Mouse (Mus musculus) liver, postnatal 0 days (tissue): ENCODE data around the gene As3mt. TPM values are rescaled to one million over a fixed set of nuclear protein-coding genes. Genes with fewer than 3 reads are reported as not detected.
"Not testable (repeated sequence)": the region's sequence is repeated elsewhere in the genome, so short reads cannot be mapped to it uniquely, and the experiment has no call there.

Source experiments
- ATAC-seq: fragments of 200-750 bp; cut with Nextera tagmentation; 2 replicates; pipeline ENCODE4 v1.8.0; 2017; ENCODE audit warnings: mild to moderate bottlenecking, moderate library complexity
- DNase-seq: peaks from one replicate; pipeline ENCODE4 v3.0.0-alpha.2; 2016
- H3K27ac ChIP-seq: fragments of 300-500 bp; sonication (generic); 2 replicates; pipeline ENCODE4 v1.5.1; 2014; ENCODE audit warnings: antibody characterized with exemption, moderate library complexity, mild to moderate bottlenecking, low read depth
- H3K27me3 ChIP-seq: fragments of 300-500 bp; sonication (generic); 2 replicates; pipeline ENCODE4 v1.6.1; 2014; ENCODE audit warnings: low read length, control low read depth, mixed read lengths; ENCODE audit not compliant: insufficient read depth
- H3K36me3 ChIP-seq: fragments of 300-500 bp; sonication (generic); replicated peaks from 2 replicates; pipeline ENCODE4 v1.6.1; 2014; ENCODE audit warnings: mild to moderate bottlenecking, control low read depth, low read length, moderate library complexity, mixed read lengths; ENCODE audit not compliant: insufficient read depth
- H3K4me1 ChIP-seq: fragments of 300-500 bp; sonication (generic); 2 replicates; pipeline ENCODE4 v1.6.1; 2014; ENCODE audit warnings: antibody characterized with exemption, mild to moderate bottlenecking, control low read depth; ENCODE audit not compliant: insufficient read depth
- H3K4me2 ChIP-seq: fragments of 300-500 bp; sonication (generic); 2 replicates; pipeline ENCODE4 v1.6.1; 2014; ENCODE audit warnings: low read depth, mild to moderate bottlenecking, low read length, moderate library complexity, mixed read lengths
- H3K4me3 ChIP-seq: fragments of 300-500 bp; sonication (generic); 2 replicates; pipeline ENCODE4 v1.5.1; 2014; ENCODE audit warnings: low read depth, low read length
- H3K9ac ChIP-seq: fragments of 300-500 bp; sonication (generic); replicated peaks from 2 replicates; pipeline ENCODE4 v1.6.1; 2014; ENCODE audit warnings: mild to moderate bottlenecking, moderate library complexity
- H3K9me3 ChIP-seq: fragments of 300-500 bp; sonication (generic); 2 replicates; pipeline ENCODE4 v1.6.1; 2016; ENCODE audit warnings: mild to moderate bottlenecking, control low read depth, low read length, mixed read lengths
- CTCF ChIP-seq: sonication (generic); IDR thresholded peaks from 2 replicates; pipeline ENCODE4 v1.5.1; 2016; ENCODE audit warnings: antibody characterized with exemption, low read depth
- EP300 ChIP-seq: IDR thresholded peaks from 2 replicates; pipeline ENCODE4 v1.6.1; 2016; ENCODE audit warnings: antibody characterized with exemption, low read depth, mild to moderate bottlenecking
- WGBS: fragments of 180-500 bp; shearing (Covaris S2); extraction: QIAGEN DNeasy Blood & Tissue Kit; methylation state at CpG from one replicate; pipeline ENCODE4 v1.1.7; 2014; ENCODE audit not compliant: insufficient replicate concordance; 5-methylcytosine and 5-hydroxymethylcytosine counted together
- polyA plus RNA-seq: library from polyadenylated mRNA; unstranded; fragments of >200 nt; fragmentation: Nextera tagmentation; extraction: Ambion mirVana; gene quantifications from 2 replicates; pipeline ENCODE4 v1.2.1, GENCODE M21; 2015

Gene As3mt
- polyA plus RNA-seq, 1 experiment from 2014 or later: 28.4 TPM

DNA sequence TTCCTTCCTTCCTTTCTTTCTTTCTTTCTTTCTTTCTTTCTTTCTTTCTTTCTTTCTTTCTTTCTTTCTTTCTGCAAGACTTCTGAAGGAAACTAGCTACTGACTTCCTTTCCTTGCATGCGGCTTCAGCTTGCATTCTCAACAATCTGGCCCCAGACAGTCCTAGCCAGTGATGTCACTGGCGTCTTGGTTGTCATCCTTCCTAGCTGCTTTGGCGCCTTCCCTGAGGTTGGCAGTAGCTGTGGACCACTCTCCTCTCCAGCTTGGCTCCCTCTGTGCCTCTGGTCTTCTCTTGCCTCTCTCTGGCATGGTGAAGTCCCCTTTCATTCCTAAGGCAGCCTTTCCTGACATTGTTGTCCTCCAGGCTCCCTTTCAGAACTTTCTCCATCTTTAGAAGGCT is 69.6 kb downstream of the As3mt start:
- no peak overlapping the region for H3K27ac ChIP-seq
- DNase-seq (no peak), ATAC-seq (no peak)
- H3K27me3 ChIP-seq: no peaks in the 10 kb centered on the region
- no peaks in the 10 kb centered on the region for H3K9me3 ChIP-seq
- H3K4me1 ChIP-seq: no peaks in the 10 kb centered on the region
- H3K4me2 ChIP-seq: no peak overlapping the region
- no peak overlapping the region for H3K4me3 ChIP-seq
- 91% methylated on average over 3 of the region's 3 CpGs for WGBS
- TF ChIP-seq CTCF: no peak
- TF ChIP-seq EP300: no peak
- H3K36me3 ChIP-seq: no peaks in the 10 kb centered on the region
- H3K9ac ChIP-seq: no peak overlapping the region

DNA sequence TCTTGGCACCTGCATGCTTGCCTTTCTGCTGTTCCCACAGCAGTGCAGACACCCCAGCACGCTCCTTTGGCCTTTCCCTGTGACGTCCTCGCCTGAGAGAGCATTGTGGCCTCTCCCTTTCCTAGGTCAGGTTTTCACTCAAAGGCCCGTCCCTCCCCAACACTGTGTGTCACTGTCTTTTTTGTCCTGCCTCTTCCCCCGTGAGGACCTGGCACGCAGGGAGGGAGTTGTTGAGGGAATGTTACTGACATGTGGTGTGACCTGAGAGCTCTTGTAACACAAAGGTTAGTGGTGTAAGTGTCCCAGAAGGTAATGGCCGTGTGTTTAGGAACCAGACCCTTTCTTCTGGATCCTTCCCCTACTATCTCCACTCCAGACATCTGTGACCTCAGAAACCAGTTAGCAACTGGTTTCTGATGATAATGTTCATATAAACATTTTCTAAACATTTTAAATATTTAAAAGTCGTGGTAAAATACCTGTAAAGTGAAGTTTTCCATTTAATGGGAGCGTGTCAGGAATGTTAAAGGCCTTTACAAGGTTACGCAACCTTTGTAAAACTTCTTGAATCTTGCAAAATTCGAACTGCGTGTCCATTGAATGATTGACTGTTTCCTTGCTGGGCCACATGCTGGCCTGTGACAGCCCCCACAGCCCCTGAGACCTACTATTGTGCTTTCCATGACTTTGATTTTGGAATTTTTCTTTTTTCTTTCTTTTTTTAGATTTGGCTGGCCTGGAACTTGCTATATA is 70.8 kb downstream of the As3mt start:
- no peak overlapping the region for H3K4me3 ChIP-seq
- ATAC-seq (no peak), DNase-seq (no peak)
- H3K4me2 ChIP-seq: no peak overlapping the region
- H3K9me3 ChIP-seq: no peaks in the 10 kb centered on the region
- no peak for TF ChIP-seq EP300
- TF ChIP-seq CTCF: no peak
- H3K27me3 ChIP-seq: no peaks in the 10 kb centered on the region
- H3K36me3 ChIP-seq: no peaks in the 10 kb centered on the region
- H3K27ac ChIP-seq: no peak overlapping the region
- no peaks in the 10 kb centered on the region for H3K4me1 ChIP-seq
- WGBS: 68% methylated on average over 12 of the region's 12 CpGs
- no peak overlapping the region for H3K9ac ChIP-seq

DNA sequence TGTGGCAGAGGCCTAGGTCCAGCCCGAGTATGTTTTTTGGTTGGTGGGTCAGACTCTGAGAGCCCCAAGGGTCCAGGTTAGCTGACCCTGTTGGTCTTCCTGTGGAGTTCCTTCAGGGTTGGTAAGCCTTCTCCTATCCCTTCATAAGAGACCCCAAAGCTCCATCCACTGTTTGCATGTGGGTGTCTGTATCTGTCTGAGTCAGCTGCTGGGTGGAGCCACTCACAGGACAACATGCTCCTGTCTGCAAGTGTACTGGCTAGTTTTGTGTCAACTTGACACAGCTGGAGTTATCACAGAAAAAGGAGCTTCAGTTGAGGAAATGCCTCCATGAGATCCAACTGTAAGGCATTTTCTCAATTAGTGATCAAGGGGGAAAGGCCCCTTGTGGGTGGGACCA is 71.9 kb downstream of the As3mt start:
- not testable (repeated sequence) for H3K9ac ChIP-seq, H3K9me3 ChIP-seq, H3K4me3 ChIP-seq, H3K27me3 ChIP-seq, H3K36me3 ChIP-seq, H3K4me1 ChIP-seq, DNase-seq, H3K4me2 ChIP-seq, H3K27ac ChIP-seq
- peak; percentile 35; the same call in 1 of the 2 replicates for ATAC-seq
- WGBS: 83% methylated on average over 1 of the region's 1 CpGs

DNA sequence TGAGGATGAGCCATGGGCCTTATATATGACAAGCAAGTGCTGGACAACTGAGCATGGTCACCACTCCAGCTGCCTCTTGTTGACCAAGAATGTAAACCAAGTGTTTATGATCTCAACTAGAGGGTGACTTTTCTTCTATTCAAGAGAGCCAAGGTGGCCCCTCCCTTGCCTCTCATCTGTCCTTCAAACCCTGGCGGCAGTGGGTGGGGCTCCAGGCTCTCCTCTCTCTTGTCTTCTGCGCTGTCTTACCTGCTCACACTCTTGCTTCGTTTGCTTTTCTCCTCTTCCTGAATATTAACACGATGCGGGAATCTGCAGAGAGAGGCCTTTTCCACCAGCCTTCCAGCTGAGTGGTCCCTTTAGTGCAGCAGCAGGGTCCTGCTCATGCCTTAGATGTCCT is 76.8 kb downstream of the As3mt start:
- 58% methylated on average over 5 of the region's 5 CpGs for WGBS
- H3K4me2 ChIP-seq: 0 out of 2 replicates have a peak overlapping the region, but pooled peaks have one; percentile 27
- ATAC-seq: no peak

DNA sequence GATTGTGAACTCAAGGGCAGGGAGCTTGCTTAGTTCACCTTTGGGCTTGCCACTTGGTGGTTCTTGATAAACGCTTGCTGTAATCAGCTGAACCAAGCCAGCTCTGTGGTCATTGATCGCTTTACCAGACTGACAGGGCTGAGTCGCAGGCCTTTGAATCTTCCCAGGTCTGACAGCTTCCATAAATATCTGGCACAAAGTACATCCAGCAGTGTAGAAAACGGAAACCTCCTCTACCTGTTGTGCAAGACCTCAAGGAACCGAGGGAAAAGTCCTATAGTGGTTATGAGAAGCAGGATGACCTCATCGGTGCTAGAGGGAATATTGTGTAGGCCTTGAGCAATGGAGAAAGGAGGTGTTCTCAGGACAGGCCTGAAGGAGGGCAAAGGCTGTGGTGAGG is 77.2 kb downstream of the As3mt start:
- H3K36me3 ChIP-seq: no peaks in the 10 kb centered on the region

More for the DNA sequence above, 76.8 kb downstream of the As3mt start:
- no peak for TF ChIP-seq EP300
- TF ChIP-seq CTCF: no peak
- H3K4me1 ChIP-seq: peaks cover 13% of the 10 kb centered on the region
- H3K27ac ChIP-seq: no peak overlapping the region
- no peaks in the 10 kb centered on the region for H3K27me3 ChIP-seq
- H3K9ac ChIP-seq: 0 out of 2 replicates have a peak overlapping the region, but pooled peaks have one; percentile 13
- H3K4me3 ChIP-seq: no peak overlapping the region
- no peak for DNase-seq
- H3K36me3 ChIP-seq: no peaks in the 10 kb centered on the region
- H3K9me3 ChIP-seq: no peaks in the 10 kb centered on the region

DNA sequence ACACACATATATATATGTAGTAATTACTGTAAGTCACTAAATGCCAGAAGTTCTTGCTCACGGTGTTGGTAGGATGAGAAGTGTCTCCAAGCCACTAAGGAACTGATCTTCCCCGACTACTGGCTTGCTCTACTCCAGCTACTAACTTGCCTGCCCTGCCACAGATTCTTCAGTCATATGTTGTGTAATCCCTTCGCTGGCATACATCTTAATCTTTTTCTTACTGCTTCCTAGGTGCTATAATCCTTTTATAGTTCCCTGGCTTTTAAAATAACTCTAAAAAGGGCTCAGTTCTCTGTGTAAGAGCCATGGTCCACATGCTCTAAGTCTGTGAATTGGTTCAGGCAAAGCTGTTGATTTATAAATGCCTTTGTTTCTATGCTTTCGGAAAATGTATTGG is 78.4 kb downstream of the As3mt start:
- H3K9ac ChIP-seq: no peak overlapping the region
- H3K27me3 ChIP-seq: no peaks in the 10 kb centered on the region
- TF ChIP-seq CTCF (no peak), EP300 (no peak)
- DNase-seq (no peak), ATAC-seq (no peak)
- peaks cover 13% of the 10 kb centered on the region for H3K4me1 ChIP-seq
- H3K4me2 ChIP-seq: no peak overlapping the region
- H3K36me3 ChIP-seq: no peaks in the 10 kb centered on the region
- WGBS: 78% methylated on average over 4 of the region's 4 CpGs
- H3K4me3 ChIP-seq: no peak overlapping the region
- no peak overlapping the region for H3K27ac ChIP-seq
- no peaks in the 10 kb centered on the region for H3K9me3 ChIP-seq

More for the DNA sequence above, 77.2 kb downstream of the As3mt start:
- peak; percentile 75; the same call in 1 of the 2 replicates for TF ChIP-seq EP300
- TF ChIP-seq CTCF: no peak
- Histone ChIP-seq H3K9ac (no peak overlapping the region), H3K9me3 (no peaks in the 10 kb centered on the region), H3K4me3 (no peak overlapping the region), H3K4me1 (peaks cover 13% of the 10 kb centered on the region), H3K27me3 (no peaks in the 10 kb centered on the region), H3K27ac (no peak overlapping the region), H3K4me2 (no peak overlapping the region)
- 36% methylated on average over 6 of the region's 6 CpGs for WGBS
- ATAC-seq (peak; percentile 85), DNase-seq (no peak)
